Mouse (Mus musculus) G1E-ER4 (cell line): ENCODE data around the gene Gm29106. TPM values are rescaled to one million over a fixed set of nuclear protein-coding genes. Genes with fewer than 3 reads are reported as not detected.
"Not testable (repeated sequence)": the region's sequence is repeated elsewhere in the genome, so short reads cannot be mapped to it uniquely, and the experiment has no call there.

Experiments
- GATA1 ChIP-seq: IDR thresholded peaks from one replicate; pipeline ENCODE4 v1.8.0; 2012; ENCODE audit warnings: low read length, inconsistent platforms
- polyA plus RNA-seq: library from polyadenylated mRNA; stranded (reverse); fragments of >175 nt; gene quantifications from 2 replicates; pipeline ENCODE4 v1.2.3, GENCODE M21; 2012

Gene Gm29106
- polyA plus RNA-seq: not detected in 2 replicates

GRCm38 (mm10) chr1:118176242-118176641, at the start of gene Gm29106:
Gene Gm29106, plus strand, starts transcription at chr1:118176542.
- TF ChIP-seq GATA1: not testable (repeated sequence)

- no peak for TF ChIP-seq GATA1
Measured at GRCm38 (mm10) chr1:118228540-118228939, 52.2 kb downstream of the Gm29106 start.

- TF ChIP-seq GATA1: no peak
Measured at GRCm38 (mm10) chr1:118236032-118236431, 59.7 kb downstream of the Gm29106 start.

Other genes starting within 250 kb of the Gm29106 start
- not detected in 2 replicates for gene Gm28168, start 248.5 kb upstream of the Gm29106 start, polyA plus RNA-seq
- not detected in 2 replicates for gene Gm7145, start 210.6 kb upstream of the Gm29106 start, polyA plus RNA-seq
- gene Tsn, start 135.2 kb downstream of the Gm29106 start, polyA plus RNA-seq: 14.1 and 17.0 TPM in 2 replicates
- gene Nifk, start 145.3 kb downstream of the Gm29106 start, polyA plus RNA-seq: 8.1 and 36.7 TPM in 2 replicates
- gene Clasp1, start 212.5 kb downstream of the Gm29106 start, polyA plus RNA-seq: 37.9 and 44.3 TPM in 2 replicates